Mouse (Mus musculus): ENCODE data around the gene Arhgap45.

DNA sequence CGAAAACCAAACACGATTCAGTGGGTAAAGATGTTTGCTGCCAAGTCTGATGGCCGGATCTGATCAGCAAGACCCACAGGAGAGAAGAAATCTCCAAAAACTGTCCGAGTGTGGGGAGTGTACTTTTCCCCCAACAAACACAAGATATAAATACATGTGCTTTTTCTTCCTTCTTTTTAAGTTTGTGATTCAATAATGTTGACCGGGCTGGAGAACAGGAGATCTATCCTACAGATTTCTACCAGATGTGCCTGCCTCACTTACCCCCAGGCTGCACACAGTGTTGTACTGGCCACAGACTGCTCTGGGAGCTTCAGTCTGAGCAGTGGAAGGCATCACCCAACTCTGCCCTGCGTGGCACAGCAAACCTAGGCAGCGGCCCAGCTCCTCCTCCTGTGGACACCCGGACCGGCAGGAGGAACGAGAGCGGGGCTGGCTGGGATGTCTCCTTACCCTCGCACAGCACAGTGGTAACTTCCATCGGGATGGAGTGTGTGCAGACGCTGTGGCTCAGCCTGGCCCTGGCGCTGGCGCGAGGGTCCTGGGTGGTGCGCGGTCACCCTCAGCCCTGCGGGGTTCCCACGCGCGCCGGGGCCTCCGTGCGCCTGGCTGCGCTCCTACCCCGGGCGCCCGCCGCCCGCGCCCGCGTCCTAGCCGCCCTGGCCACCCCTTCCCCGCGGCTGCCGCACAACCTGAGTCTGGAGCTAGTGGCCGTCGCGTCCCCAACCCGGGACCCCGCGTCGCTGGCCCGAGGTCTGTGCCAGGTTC, 45.9 kb upstream of the Arhgap45 start, which contains the start of gene Grin3b:
- no peak for TF ChIP-seq CTCF (IDR thresholded peaks at IDR 0.05)
- no peak for TF ChIP-seq EP300 (IDR thresholded peaks at IDR 0.05)

All from lung, postnatal 0 days (tissue).